Mouse (Mus musculus) liver, embryonic 16.5 days (tissue): ENCODE measurements around the gene Vegfb. TPM values are rescaled to one million over a fixed set of nuclear protein-coding genes. Genes with fewer than 3 reads are reported as not detected.

Experiments used
- ATAC-seq: fragments of 200-750 bp; cut with Nextera tagmentation; 2 replicates; pipeline ENCODE4 v1.8.0; 2017; ENCODE audit warnings: low read depth, mild to moderate bottlenecking, moderate number of reproducible peaks, moderate library complexity
- H3K27ac ChIP-seq: fragments of 300-500 bp; sonication (generic); 2 replicates; pipeline ENCODE4 v1.5.1; 2014; ENCODE audit warnings: mild to moderate bottlenecking, low read length
- H3K27me3 ChIP-seq: fragments of 300-500 bp; sonication (generic); 2 replicates; pipeline ENCODE4 v1.6.1; 2014; ENCODE audit warnings: low read depth, low read length, mixed read lengths; ENCODE audit not compliant: control insufficient read depth, insufficient read depth
- H3K36me3 ChIP-seq: fragments of 300-500 bp; sonication (generic); 2 replicates; pipeline ENCODE4 v1.6.1; 2014; ENCODE audit warnings: mild to moderate bottlenecking; ENCODE audit not compliant: control insufficient read depth, insufficient read depth
- H3K4me1 ChIP-seq: fragments of 300-500 bp; sonication (generic); 2 replicates; pipeline ENCODE4 v1.6.1; 2014; ENCODE audit warnings: low read depth, low read length, mixed read lengths; ENCODE audit not compliant: control insufficient read depth
- H3K4me2 ChIP-seq: fragments of 300-500 bp; sonication (generic); 2 replicates; pipeline ENCODE4 v1.6.1; 2014; ENCODE audit warnings: low read depth, low read length, mixed read lengths
- H3K4me3 ChIP-seq: fragments of 300-500 bp; sonication (generic); 2 replicates; pipeline ENCODE4 v1.5.1; 2014; ENCODE audit warnings: low read depth, mild to moderate bottlenecking, low read length
- H3K9ac ChIP-seq: fragments of 300-500 bp; sonication (generic); 2 replicates; pipeline ENCODE4 v1.6.1; 2014; ENCODE audit warnings: low read depth, low read length
- H3K9me3 ChIP-seq: fragments of 300-500 bp; sonication (generic); replicated peaks from 2 replicates; pipeline ENCODE4 v1.6.1; 2016; ENCODE audit warnings: low read length; ENCODE audit not compliant: control insufficient read depth
- WGBS: fragments of 180-500 bp; shearing (Covaris S2); extraction: QIAGEN DNeasy Blood & Tissue Kit; methylation state at CpG from one replicate; pipeline ENCODE4 v1.1.7; 2014; ENCODE audit not compliant: insufficient replicate concordance; 5-methylcytosine and 5-hydroxymethylcytosine counted together
- polyA plus RNA-seq: library from polyadenylated mRNA; unstranded; fragments of >200 nt; fragmentation: Nextera tagmentation; extraction: Ambion mirVana; gene quantifications from 2 replicates; pipeline ENCODE4 v1.2.1, GENCODE M21; 2015

Vegfb gene
- polyA plus RNA-seq, 1 experiment from 2014 or later, result 10.5 TPM

DNA sequence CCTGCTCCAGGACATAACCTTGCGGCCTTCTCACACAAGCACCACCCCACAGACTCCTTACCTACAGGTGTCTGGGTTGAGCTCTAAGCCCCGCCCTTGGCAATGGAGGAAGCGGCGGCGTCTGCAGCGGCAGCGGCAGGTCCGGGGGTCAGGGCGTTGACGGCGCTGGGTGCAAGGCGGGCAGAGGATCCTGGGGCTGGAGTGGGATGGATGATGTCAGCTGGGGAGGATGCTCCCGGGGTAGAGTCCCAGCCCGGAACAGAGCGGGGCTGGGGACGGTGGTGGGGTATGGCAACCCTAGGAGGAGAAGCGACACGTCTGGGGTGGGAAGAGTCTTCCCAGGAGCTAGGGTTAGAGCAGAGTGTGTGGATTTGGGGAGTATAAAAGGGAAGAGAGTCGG, 2.2 kb downstream of the Vegfb start:
- Histone ChIP-seq H3K27ac (no peak overlapping the region), H3K9ac (no peak overlapping the region), H3K36me3 (peaks cover 4% of the 10 kb centered on the region), H3K27me3 (no peaks in the 10 kb centered on the region), H3K4me2 (no peak overlapping the region), H3K4me1 (peaks cover 41% of the 10 kb centered on the region), H3K9me3 (no peaks in the 10 kb centered on the region), H3K4me3 (no peak overlapping the region)
- no peak for ATAC-seq
- WGBS, result 87% methylated on average over 19 of the region's 19 CpGs

DNA sequence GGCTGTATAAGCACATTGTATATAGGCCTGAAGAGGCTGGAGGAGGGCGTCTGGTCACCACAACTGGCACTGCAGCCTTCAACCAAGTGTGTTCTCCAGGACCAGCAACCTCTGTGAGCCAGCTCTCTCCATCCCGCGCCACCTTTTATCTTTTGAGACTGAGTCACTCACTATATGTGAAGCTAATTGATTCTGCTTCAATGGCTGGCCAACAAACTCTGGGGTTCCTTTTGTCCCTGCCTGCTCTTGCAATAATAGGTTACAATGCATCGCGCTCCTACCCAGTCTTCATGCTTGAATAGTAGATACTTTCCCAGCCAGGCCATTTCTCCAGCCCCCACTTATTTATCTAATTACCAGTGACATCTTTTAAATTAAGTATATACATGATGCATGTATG, 3.8 kb downstream of the Vegfb start:
- H3K4me1 ChIP-seq, result peaks cover 52% of the 10 kb centered on the region
- WGBS, result 89% methylated on average over 5 of the region's 5 CpGs

GRCm38 (mm10) chr19:6981465-6981864, 6.0 kb downstream of the Vegfb start:
- ATAC-seq, result no peak
- Histone ChIP-seq H3K4me2 (peak overlapping the region; percentile 96), H3K9ac (peak overlapping the region; percentile 92; the same call in 1 of the 2 replicates), H3K27ac (peak overlapping the region; percentile 93; the same call in 1 of the 2 replicates), H3K36me3 (peaks cover 9% of the 10 kb centered on the region), H3K9me3 (no peaks in the 10 kb centered on the region), H3K4me3 (peak overlapping the region; percentile 88), H3K4me1 (peaks cover 51% of the 10 kb centered on the region), H3K27me3 (no peaks in the 10 kb centered on the region)
- 86% methylated on average over 4 of the region's 4 CpGs for WGBS

More for the DNA sequence above, 3.8 kb downstream of the Vegfb start:
- Histone ChIP-seq H3K4me3 (no peak overlapping the region), H3K4me2 (no peak overlapping the region), H3K27me3 (no peaks in the 10 kb centered on the region), H3K9me3 (no peaks in the 10 kb centered on the region), H3K27ac (no peak overlapping the region), H3K9ac (no peak overlapping the region), H3K36me3 (peaks cover 4% of the 10 kb centered on the region)
- no peak for ATAC-seq

- peaks cover 51% of the 10 kb centered on the region for H3K4me1 ChIP-seq
These were observed 6.9 kb downstream of the Vegfb start, which contains the start of gene Fkbp2 for GRCm38 (mm10) chr19:6980381-6981093. TSS of gene Fkbp2 (minus strand) at chr19:6980501.

DNA sequence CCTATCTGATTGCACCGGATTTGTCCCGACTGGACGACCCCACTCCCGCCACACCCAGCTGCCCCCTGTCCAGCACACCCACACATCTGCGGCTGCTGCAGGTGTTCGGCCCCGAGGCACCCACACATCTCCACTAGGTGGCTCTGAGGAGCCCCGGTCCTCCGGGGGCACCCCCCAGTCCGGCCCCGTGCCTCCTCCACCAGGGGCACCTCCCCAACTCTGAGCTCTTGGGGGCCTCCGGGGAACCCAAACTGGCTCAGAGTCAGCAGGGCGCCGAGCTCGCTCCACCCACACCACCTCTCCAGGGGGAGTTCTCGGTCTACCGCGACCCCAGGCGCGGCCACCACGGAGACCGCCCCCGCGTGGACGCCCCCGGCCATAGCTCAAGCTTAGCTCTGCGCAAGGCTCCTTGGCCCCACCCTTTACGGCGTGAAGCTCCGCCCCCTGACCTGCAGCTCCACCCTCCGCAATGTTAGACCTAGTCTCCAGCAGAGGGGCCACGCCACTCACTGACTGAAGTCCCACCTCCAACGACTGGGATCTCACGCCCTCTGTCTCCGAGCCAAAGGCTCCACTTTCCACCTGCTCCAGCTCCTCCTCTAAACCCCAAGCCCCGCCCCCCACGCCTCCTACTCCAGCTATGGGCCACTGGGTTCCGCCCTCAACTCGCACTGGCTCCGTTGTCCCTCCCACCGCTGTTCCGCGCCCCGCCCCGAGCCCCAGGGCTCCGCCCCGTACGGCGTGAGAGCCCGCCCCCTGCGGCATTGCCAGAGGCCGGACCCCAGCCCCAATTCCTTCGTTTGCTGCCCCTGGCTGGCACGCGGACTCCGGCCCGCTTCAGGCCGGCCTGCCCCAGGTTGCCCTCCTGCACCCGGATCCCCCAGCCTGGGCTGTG, 7.7 kb downstream of the Vegfb start:
- H3K4me1 ChIP-seq, result peaks cover 46% of the 10 kb centered on the region

More at GRCm38 (mm10) chr19:6980381-6981093, 6.9 kb downstream of the Vegfb start, which contains the start of gene Fkbp2:
- Histone ChIP-seq H3K9me3 (no peaks in the 10 kb centered on the region), H3K36me3 (peaks cover 9% of the 10 kb centered on the region), H3K27me3 (no peaks in the 10 kb centered on the region), H3K27ac (peak within 1 kb of the TSS; percentile 93), H3K4me3 (peak within 1 kb of the TSS; percentile 88), H3K9ac (peak within 1 kb of the TSS; percentile 92), H3K4me2 (peak within 1 kb of the TSS; percentile 96)
- ATAC-seq, result peak; percentile 82
- 1% methylated on average over 38 of the region's 38 CpGs for WGBS

GRCm38 (mm10) chr19:6979001-6979479, 8.4 kb downstream of the Vegfb start:
- Histone ChIP-seq H3K36me3 (peaks cover 4% of the 10 kb centered on the region), H3K4me2 (peak overlapping the region; percentile 96), H3K27ac (peak overlapping the region; percentile 93), H3K27me3 (no peaks in the 10 kb centered on the region), H3K9me3 (no peaks in the 10 kb centered on the region), H3K9ac (peak overlapping the region; percentile 81), H3K4me3 (peak overlapping the region; percentile 88), H3K4me1 (peaks cover 53% of the 10 kb centered on the region)
- WGBS, result 8% methylated on average over 11 of the region's 11 CpGs
- ATAC-seq, result no peak

More for the DNA sequence above, 7.7 kb downstream of the Vegfb start:
- under 1% methylated on average over 56 of the region's 59 CpGs for WGBS
- ATAC-seq, result peak; percentile 86
- Histone ChIP-seq H3K27me3 (no peaks in the 10 kb centered on the region), H3K36me3 (peaks cover 4% of the 10 kb centered on the region), H3K9me3 (no peaks in the 10 kb centered on the region), H3K4me2 (peak overlapping the region; percentile 96), H3K9ac (peak overlapping the region; percentile 92), H3K4me3 (peak overlapping the region; percentile 88), H3K27ac (peak overlapping the region; percentile 93)

GRCm38 (mm10) chr19:6978639-6978974, 8.8 kb downstream of the Vegfb start:
- WGBS, result 33% methylated on average over 3 of the region's 3 CpGs
- Histone ChIP-seq H3K9ac (peak overlapping the region; percentile 81; the same call in 1 of the 2 replicates), H3K27ac (peak overlapping the region; percentile 93), H3K9me3 (no peaks in the 10 kb centered on the region), H3K36me3 (peaks cover 4% of the 10 kb centered on the region), H3K27me3 (no peaks in the 10 kb centered on the region), H3K4me1 (peaks cover 57% of the 10 kb centered on the region), H3K4me2 (peak overlapping the region; percentile 96), H3K4me3 (peak overlapping the region; percentile 88)
- no peak for ATAC-seq

GRCm38 (mm10) chr19:6977759-6978638, 9.5 kb downstream of the Vegfb start:
- Histone ChIP-seq H3K4me1 (peaks cover 57% of the 10 kb centered on the region), H3K4me2 (peak overlapping the region; percentile 96; the same call in 1 of the 2 replicates), H3K27ac (peak overlapping the region; percentile 93; the same call in 1 of the 2 replicates), H3K9me3 (no peaks in the 10 kb centered on the region), H3K36me3 (peaks cover 4% of the 10 kb centered on the region), H3K4me3 (peak overlapping the region; percentile 88), H3K27me3 (no peaks in the 10 kb centered on the region), H3K9ac (peak overlapping the region; percentile 81; the same call in 1 of the 2 replicates)
- ATAC-seq, result no peak
- 78% methylated on average over 13 of the region's 13 CpGs for WGBS
